Mouse (Mus musculus): Measurements from ENCODE around the gene Mrm2.
A peak's percentile ranks its signal among the peaks of the same experiment; 100 is the strongest.
"Not testable (repeated sequence)": the region's sequence is repeated elsewhere in the genome, so short reads cannot be mapped to it uniquely, and the experiment has no call there.

Mrm2 gene

DNA sequence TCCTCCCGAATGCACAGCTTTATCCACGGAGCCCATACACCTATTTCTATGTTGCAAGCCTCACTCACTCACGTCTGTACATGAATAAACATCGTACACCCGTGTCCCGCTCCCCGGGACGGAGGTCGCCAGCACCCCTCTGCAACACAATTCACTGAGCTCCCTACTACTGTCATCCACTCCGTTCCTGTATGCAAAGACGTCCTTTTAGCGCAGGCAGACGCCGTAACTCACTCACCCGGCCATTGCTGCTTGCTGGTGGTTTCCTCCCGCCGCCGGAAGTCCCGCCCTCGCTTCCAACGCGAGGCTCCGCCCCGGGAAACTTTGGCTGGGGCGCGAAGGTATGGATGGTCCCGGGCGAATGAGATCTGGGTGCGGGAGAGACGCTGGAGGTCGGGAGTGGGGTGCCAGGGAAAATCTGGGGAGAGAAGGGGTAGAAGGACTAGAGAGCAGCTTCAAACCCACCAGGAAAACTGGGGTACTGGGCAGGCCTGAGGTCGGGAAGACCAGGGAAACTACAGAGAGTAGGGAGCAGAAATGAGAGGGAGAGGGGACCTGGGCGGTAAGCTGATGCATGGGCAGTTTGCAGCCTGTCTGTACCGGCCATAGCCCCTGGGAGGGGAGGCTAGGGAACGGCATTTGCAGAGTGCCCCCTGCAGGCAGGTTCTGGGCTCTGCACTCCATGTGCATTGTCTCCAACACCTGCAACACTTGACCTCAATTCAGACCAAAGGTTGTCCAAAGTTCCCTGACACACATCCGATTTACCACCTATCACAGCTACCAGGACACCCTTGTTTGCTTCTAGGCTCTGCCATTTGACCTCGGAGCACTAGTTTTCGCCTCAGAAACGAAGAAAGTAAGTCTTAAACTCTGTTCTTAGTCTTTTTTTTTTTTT lies at the start of gene Mrm2:
TSS of gene Mrm2 (minus strand) at position 284 of the 898 bp plus-strand sequence.
- DNase-seq, result peak; percentile 80 to 81

DNA sequence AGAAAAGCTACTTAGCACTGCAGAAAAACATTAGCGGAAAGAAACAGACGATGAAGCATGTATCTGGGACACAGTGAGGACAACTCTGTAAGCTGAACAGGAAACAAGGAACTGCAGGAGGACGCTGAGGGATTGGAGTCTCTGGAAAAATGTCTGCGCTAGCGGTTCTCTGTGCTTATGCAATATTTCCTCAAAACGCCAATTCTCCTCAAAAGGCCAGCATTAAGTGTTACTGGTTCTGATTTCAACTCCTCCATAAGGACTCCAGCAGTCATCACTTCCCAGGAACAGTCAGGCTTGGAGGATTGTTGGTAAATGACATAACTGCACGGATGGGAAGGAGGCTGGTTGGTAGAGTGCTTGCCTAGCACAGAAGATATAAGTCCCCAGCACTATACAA lies 49.5 kb upstream of the Mrm2 start:
- DNase-seq, result no peak

DNA sequence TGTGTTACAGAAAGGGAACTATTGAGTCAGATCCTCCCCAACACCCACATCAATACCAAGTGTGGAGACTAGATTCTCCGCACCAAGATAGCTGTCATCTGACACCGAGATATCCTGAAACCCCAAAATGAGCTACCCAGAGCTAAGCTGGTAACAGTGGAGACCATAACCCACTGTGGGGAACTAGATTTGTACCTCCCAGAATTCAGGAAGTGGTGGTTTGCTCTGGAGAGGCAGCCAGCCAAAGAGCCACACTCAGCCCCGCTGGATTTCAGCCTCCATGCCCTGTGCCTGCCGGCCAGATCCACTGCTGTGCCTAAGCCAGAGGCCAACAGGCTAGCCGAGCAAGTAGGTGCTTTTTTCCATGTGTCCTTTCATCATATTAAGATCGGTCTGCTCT lies 47.6 kb upstream of the Mrm2 start:
- DNase-seq, result no peak

DNA sequence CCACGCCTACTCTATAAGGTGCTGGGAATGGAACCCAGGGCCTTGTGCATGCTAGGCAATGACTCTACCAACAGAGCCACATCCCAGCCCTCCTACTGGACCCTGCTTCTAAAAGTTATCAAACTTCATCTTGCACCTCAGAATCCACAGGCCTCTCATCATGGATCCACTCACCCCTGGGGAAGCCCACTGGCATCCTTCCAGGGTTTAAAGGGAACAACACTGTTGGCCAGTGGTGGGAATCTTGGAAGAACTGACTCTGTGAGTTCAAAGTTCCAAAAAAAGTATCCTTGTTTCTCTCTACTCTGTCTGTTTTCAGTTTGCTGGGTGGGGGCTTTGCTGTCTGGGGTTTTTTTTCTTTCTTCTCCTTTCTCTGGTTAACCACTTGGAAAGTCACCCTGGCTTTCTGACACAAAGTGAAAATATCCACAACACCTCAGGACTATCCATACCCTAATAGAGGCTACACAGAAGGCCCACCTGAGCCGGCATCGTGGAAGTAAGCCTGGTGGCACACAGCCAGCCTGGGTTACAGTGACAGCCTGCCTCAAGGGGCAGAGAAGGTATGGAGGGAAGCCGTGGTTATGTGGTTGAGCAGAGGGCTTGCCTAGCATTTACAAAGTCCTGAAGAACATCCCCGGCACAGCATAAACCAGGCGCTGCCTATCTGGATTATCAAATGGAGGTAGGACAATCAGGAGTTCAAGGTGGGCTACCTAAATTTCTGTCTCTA lies 46.6 kb upstream of the Mrm2 start:
- no peak for DNase-seq

DNA sequence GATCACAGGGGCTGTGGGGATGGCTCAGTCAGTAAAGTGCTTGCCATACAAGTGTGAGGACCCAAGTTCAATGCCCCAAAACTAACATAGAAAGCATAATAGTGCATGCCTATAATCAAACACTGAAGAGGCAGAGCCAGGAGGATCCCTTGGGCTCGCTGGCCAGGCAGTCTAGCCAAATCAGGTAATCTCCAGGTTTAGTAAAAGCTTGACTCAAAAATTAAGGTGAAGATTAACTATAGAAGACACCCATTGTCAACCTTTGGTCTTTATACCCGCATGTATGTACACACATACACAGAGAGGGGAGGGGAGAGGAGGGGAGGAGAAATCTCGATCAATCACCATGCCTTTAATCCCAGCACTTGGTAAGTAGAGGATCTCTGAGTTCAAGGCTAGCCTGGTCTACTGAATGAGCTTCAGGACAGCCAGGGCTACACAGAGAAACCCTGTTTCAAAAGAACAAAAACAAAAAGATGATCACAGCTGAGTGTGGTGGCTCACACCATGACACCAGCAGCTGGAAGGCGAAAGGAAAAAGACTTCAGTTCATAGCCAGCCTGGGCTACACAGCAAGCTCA lies 43.6 kb upstream of the Mrm2 start:
- no peak for DNase-seq

DNA sequence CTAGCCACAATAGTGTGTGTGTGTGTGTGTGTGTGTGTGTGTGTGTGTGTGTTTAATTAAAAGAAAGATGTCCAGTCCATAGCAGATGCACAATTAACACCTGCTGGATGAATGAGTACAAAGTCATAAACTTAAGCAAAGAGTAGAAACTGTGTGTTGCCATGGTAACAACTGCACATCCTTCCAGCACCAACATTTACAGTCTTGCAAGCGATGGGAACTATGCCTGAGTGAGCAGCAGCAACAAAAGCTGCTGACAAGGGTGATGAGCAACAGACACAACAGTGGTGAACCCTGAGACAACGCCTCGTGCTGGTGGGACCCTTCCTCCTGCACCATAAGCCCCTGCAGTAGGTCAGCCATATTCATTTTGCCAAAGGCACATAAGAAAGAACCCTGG lies 42.5 kb upstream of the Mrm2 start:
- no peak for DNase-seq

DNA sequence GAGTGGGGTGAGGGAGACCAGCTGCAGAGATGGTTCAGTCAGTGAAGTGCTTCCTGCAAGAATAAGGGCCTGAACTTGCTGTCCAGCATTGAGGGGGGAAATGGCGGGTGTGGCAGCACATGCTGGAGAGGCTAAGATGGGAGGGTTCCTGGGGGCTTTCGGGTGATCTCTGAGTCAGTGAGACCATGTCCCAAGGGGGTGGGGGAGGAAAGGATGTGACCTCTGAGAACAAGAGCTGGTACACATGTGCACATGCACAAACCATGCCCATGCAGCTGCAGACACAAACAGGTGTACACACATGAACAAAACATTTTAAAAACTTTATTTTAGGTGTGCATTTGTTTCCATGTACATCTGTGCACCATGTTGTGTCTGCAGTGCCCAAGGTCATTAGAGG lies 42.0 kb upstream of the Mrm2 start:
- DNase-seq, result no peak

DNA sequence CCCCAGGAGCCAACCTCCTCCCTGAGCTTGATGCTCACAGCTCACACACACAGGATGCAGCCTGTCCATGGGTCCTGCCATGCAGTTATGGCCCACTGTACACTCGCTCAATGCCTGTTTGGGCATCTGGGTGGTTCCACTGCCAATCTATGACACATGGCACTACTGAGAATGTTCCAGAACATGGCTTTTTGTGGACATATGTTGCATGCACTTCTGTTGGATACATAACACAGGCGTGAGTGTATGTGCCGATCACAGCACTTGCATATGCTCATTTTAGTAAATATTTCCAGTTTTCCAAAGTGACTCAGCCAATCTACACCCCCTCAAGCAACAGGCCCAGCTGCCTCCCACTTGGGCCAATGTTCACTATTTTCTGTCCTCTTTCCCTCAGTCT lies 40.0 kb upstream of the Mrm2 start:
- no peak for DNase-seq

DNA sequence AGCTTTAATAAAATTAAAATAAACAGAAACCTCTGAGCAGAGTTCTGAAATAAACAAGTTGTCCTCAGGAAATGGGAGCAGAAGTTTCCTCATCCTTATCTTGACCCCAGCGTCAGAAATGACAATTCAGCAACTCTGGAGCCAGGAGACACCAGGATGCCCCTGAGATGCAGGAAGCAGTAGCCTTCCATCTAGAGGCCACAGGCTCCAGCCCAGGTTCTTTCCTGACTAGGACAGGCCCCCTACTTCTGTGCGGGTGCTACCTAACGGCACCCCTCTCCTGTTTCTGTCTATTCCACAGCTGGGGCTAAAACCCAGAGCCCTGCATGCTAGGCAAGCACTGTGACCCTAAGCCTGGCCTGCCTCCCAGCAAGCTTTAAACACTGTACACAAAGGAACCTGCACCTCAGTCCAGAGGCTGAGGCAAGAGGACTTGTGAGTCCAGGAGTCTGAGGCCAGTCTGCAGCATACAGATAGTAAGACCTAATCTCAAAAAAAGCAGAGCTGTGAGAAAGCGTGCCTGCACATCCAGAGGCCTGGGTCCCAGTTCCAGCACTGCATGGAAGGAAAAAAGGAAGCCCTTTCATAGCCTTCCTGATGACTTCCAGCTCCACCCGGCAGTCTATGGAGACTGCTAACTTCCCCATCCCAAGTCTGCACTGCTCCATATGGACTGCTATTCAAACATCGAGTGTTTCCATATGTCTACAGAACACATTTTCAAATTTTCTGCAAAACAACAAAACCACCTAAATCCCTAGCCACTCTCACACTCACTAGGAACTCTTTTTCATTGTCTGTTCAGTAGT lies 39.0 kb upstream of the Mrm2 start:
- DNase-seq, result no peak

DNA sequence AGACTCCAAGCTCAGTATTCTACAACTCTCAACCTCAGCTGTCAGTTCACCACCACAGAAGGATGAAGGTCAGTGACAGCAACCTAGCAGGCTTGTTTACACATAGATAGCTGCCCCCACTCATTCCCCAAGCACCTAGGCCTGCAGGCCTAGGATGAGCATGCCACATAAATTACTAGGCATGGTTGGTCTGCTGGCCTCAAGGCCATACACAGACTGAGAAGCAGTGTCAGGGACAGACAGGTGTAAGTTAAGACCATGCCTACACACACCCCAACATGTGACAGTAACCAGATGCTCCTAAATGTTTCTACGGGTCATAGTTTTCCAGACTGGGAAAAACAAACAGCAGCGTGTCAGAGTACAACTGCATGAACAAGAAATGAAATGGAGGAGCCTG lies 37.8 kb upstream of the Mrm2 start:
- no peak for DNase-seq

DNA sequence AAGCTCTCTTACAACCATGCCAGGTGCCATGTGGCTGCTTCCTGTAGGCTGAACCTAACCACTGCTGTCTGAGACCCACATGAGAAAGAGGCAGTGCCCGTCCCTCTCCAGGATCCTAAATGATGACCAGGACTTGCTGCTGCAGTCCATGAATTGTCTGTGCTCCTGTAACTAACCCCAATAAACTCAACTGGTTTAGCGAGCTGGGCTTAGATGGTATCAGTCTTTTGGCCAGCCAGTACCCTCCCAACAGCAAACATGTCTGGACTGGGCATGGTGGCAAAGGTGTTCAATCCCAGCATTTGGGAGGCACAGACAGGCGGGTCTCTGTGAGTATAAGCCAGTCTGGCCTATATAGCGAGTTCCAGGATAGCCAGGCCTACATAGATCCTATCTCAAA lies 37.2 kb upstream of the Mrm2 start:
- no peak for DNase-seq

DNA sequence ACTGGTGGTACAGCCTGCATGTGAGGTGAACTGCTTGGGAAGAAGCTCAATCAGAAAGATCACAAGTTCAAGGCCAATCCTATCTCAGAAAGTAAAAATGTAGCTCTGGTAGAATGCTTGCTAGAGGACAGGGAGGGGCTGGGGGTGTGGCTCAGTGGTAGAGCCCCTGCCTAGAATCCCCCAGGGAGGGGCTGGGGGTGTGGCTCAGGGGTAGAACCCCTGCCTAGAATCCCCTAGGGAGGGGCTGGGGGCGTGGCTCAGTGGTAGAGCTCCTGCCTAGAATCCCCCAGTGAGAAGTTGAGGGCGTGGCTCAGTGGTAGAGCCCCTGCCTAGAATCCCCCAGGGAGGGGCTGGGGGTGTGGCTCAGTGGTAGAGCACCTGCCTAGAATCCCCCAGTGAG lies 36.4 kb upstream of the Mrm2 start:
- DNase-seq, result not testable (repeated sequence)

DNA sequence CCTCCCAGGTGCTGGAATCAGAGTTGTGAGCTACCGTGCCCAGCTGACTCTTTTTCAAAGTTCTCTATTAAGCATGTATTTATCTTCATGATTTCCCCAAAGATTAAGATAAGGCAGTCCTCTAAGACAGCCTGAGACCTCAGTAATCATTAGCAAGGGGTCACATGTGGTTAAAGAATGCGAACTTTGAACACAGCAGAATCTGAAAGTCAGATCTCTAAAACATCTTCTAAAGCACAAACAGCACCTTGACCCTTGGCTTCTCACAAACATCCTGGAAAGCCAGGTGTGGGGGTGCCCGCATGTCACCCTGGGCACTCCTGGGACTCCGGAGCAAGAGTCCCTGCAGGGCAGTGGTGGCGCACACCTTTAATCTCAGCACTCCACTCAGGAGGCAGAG lies 32.7 kb upstream of the Mrm2 start:
- no peak for DNase-seq

DNA sequence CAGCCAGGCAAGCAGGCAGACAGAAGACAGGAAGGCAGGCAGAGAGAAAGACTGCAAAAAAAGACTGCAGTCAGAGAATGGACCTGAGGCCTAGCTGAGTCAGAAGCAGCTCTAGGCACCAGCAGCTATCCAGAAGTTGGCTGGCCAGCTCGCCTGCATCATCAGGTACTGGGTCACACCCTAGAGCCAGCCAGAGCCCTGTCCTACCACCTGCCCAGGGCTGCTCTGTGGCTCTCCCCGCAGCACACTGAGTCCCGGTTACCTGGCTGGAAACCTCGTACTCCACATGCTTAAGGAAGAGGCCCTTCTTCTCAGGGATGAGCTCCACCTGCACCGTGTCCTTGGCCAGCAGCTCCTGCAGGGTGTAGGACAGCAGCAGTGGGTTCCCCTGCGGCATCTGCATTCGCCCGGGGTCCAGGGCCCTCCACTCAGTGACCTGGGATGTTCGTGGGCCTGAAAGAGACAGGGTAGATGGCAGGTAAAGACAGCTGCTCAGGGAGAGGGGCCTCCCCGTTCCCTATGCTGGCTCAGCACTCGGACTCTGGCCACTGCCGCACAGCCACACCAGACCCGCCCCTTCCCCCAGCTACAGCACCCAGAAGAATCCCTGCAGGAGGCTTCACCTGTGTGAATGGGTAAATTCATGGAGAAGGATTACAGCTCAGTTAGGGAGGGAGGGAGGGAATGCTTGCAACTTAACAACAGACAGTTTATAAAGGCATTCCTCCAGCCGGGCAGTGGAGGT lies 28.4 kb upstream of the Mrm2 start:
- no peak for DNase-seq

DNA sequence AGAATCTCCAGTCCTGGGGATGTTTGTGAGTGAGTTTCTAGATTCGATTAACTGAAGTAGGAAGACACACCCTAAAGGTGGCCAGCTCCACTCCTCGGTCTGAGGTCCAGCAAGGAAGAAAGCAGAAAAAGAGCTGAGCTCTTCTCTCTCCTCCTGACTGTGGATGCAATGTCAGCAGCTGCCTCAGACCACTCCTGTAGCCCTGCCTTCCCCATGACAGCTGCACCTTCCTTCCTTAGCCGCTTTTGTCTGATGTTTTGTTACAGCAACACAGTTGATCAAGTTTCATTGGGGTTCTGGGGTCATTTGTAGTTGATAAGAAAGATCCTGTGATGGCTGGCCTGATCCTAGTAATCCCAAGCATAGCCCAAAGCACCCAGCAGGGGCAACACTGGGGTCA lies 25.8 kb upstream of the Mrm2 start:
- no peak for DNase-seq

DNA sequence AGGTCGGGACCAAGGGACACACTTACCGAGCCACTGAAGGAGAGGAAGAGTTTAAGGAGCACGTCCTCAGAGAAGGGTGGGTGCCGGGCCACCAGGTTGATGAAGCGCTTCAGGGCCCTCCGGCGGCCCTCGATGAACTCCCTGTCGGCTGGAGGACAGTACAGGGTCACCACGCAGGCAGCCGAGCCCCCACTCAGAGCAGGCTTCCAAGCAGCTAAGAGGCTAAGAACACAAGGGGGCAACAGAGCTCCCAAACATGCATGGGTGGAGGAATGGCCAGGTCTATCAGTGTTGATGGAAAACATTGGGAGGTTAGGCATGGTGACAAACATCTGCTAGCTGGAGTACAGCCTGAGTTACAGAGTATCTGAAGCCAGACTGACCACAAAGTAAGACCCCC lies 24.2 kb upstream of the Mrm2 start:
- no peak for DNase-seq

DNA sequence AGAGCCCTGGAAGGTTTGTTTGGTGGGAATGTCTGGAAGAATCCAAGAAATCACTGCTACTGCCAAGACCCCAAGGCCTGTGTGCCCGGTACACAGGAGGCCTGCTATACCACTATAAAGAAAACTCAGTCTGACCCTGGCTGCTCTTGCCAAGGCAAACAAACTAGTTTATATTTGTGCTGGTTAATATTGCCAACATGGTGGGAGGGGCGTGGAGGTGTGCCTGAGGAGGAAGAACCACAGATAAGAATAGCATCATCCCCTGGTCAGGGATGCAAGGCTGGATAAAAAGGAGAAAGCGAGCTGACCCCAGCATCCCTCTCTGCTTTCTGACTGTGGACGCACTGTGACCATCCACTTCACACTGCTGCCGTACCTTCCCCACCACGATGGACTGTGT lies 20.7 kb upstream of the Mrm2 start:
- DNase-seq, result no peak

DNA sequence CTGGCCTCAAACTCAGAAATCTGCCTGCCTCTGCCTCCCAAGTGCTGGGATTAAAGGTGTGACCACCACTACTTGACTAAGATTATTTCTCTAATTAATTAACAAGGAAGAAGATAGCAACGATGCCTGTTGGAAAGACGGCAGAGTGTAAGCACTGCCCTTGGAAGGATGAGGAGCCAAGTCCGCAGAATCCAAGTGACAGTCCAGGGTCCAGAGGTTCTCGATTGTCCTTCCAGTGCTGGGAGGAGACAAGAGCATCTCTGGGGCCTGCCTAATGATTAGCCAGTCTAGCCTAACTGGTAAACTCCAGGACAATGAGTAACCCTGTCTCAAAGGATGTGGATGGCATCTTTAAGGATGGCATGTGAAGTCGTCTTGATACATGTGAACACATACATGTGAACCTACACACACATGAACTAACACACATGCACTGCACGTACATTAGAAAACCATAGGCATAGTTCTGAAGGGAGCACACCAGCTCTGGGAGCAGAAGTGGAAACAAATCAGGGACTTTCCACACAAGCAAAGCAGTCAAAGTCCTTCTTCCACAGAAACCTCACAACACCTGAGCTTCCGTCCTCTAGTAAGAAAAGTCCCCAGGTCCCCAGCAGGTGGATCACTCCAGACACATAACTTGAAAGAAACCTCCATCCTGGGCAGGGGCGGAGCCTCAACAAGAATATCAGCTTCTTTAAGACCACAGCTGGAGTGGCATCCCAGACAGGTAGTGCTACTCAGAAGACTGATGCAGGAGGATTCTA lies 19.2 kb upstream of the Mrm2 start:
- DNase-seq, result no peak

DNA sequence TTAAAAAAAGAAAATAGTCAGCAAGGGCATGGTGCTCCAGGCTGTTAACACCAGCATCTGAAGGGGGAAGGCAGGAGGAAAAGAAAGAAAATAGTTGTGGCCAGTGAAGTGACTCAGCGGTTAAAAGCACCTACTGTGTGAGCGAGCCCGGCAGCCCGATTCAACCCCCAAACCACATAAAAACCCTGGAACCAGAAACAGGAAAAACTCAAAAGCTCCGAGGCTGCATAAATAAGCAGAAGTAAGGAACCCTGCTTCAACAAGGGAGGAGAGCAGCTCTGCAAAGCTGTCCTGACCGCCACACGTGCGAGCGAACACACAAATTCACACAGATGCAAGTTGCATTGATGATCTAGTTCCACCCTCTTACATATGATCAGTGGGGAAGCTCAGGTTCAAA lies 18.2 kb upstream of the Mrm2 start:
- DNase-seq, result no peak

DNA sequence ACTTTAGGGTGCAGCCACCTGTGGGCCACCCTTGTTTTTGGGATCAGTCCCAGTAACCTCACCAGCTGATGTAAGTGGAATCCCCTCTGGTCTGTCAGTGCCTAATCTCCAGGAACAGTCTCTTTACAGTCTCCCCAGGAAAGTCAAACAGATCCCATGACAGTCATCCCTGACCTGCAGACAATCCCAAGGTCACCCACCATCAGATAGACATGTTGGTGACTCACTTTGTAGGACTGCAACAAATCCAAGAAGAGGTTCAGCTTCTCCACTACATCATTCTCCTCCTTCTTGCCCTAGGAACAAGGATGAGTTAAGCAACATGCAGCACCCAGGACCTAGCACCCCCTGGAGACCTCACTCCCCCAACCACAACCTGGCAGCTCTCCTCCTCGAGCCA lies 14.4 kb upstream of the Mrm2 start:
- no peak for DNase-seq

DNA sequence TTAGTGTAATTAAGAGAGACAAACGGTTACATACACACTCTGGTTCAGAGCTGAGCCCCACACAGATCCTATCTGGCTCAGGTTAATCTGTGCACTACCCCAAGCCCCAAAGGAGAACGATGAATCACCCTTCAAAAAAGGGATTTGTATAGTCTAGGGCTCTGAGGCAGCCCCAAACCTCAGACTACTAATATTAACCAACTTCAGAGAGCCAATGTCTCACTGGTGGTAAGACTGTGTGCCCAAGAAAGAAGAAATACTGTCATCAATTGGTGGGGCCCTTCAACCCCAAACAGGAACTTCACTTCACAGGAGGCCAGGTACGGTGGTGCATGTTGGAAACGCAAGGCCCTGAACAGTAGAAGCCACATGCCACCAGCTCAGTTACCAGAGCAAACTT lies 13.5 kb upstream of the Mrm2 start:
- DNase-seq, result no peak

DNA sequence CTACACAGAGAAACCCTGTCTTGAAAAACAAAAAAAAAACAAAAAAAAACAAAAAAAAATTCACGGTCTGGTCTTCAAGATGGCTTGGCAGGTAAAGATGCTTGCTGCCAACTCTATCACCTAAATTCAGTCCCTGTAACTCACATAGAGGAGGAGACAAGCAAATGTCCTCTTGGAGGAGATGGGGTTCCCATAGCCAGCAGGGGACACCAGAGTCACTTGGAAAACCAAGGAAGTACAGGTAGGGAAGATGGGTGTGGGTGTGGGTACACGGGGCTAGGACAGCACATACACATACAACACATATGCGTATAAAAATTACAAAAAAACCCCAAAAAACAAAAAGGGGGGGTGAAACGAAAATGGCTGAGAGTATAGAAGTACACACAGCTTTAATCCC lies 11.2 kb upstream of the Mrm2 start:
- no peak for DNase-seq

All from cerebellum, postnatal 36 days (tissue).